Mouse (Mus musculus): ENCODE data around the gene Cab39. TPM values are rescaled to one million over a fixed set of nuclear protein-coding genes. Genes with fewer than 3 reads are reported as not detected.

Cab39 gene
- polyA plus RNA-seq (2017; shearing (Covaris generic)), result 10 to 100 TPM; 37.0 to 53.5 TPM

DNA sequence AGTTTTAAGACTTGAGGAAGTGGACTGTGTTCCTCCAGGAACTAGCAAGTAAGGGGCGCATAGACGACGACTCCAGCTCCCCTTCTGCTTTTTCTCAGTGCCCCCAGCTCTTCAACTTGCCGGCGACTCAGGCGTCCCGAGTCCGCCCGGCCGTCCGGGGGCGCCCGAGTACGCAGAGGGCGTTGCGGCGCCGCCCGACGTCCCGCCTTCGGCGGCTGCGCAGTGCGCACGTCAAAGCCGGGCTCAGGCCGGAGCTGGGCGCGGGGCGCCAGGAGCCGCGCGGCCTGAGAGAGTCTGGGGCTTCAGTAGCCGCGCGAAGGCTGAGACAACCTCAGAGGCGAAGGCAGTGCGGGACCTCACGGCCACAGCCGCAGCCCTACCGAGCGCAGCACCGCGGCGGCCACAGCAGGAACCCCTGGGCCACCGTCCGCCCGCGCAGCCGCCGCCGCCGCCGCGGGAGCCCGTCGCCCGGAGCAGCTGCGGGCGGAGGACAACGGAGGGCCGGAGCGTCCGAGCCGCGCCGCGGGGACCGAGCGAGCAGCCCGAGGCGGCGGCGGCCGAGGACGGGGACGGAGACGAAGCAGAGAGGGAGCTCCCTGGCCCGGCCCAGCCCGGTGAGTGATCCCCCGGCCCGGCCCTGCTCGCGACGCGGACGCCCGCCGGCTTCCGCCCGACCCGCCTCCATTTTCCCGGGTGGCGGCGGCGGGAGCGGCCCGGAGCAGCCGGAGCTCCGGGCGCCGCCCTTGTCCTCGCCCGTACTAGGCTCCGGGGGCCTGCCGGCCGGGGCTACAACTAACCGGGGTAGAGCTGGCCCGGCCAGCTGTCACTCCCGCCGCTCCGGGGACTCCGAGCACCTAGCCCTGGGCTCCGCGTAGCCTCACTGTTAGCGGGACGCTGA is at the start of gene Cab39:
Gene Cab39, plus strand, starts transcription at position 234 of the 898 bp plus-strand sequence.
- ATAC-seq, result peak; percentile 74

DNA sequence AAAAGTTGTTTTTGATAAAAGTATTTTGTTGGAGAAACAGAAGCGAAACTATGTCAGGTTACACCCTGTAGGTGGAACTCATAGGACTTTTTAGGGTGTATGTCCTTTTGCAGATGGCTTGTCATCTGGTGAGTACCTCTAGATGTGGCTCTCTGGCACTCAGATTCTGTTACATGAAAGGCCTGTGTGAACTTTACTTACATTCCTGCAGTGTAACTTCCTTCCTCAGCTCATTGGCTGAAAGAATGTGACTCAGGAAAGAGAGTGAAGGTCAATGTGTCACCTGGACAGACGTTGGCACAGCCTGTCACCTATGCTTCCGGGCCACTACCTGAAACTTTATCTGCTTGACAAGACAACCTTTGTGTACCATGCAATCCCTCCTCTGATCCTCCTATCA is 48.7 kb upstream of the Cab39 start:
- peak; percentile 15 for ATAC-seq

DNA sequence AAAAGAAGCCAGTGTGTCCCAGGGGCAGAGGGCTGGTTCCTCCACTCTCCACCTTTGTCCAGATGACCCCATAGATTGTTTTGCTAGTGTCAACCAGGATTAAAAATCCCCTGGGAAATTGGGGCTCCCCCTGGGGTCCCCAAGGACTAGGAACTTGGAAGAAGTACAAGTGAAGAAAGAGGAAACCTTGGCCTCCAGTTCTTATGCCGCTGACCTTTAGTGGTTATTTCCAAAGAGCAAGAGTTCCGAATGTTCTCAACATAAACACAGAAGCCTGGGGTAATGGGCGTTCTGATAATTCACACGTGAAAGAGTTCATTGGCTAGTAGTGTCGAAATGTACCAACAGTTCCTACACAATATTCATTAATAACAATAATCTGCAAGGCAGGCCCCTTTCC is 46.7 kb upstream of the Cab39 start:
- ATAC-seq, result no peak

DNA sequence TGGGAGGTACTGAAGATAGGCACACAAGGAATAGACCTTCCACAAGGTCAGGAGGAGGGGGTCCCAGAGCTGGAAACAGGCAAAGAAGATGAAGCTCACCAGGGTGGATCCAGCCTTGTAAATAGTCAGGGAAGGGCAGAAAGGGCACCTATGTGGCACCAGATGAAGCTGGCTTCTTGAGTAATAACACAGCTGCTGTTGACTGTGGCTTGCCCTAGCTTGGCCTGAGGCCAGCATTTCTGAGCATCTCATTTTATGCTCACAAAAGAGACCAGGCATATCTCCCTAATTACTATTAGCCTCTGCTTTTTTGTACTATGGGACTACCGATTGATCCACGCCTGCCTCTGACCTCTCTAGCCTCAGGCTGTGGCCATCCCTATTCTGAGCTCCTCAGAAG is 43.4 kb upstream of the Cab39 start:
- no peak for ATAC-seq

DNA sequence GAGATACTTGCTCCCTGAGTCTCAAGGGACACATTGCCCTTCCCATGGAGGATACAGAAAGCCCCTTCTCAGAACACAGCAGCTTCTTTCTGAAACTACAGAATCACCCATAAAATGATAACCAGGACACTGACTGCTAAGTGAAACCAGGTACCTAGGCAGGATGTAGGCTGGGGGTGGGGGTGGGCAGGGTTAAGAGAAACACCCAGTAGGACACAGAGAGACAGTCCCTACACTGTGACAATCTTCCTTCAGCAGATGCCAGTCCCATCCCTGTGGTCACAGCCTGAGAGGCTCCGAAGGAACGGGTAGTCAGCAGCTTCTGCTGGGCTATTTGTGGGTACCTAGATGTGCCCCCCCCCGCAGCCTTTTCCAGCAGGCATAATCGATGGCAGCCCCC is 42.6 kb upstream of the Cab39 start:
- peak; percentile 49 for ATAC-seq

DNA sequence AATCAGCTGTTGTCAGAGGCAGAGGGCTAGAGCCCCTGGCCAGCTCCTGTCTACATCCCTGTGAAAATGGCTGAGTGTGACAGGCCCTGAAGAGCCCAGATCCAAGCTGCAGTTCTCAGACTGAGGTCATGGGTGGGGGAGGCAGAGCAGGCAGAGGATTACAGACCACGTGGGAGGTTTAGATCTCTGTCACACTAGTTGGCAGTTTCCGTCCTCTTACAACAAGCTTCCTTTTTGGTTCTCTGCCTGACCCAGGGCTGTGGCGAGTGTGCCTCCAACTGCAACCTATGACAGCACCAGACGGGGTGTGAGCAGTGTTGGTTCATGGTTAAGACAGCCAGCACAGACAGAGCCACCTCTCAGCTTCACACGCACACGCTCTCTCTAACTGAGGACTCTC is 41.7 kb upstream of the Cab39 start:
- peak; percentile 88 for ATAC-seq

DNA sequence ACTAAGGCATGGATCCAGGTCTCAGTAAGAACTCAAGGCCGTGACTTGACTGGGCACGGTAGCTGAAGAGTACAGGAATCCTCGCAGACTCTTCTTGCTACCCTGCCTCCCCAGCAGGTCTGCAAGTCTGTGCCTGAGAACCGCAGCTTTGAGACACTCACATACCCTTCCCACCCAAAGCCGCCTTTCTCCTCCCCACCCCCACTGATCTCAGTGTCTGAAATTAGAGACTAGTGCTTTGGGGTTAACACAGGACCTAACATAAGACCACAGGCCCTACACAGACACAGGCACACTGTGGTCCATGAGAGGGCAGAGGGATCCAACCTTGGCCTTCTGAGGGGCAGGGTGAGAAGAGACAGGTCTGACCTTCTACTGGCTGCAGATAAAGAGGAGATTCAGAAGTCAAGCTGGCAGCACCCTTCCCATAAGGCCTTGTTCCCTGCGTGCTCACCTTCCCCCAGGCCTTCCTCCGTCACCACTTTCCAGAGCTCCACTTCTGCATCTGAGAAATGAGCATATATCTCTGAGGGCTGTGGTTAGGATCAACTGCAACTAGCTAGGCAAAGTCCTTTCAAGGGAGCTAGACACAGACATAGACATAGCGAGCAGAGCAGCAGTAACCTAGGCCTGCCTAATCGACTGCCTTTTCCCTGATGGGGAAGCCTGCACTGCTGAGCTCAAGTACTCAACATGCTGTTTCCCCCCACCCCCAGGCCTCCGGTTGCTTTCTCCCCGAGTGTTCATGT is 41.1 kb upstream of the Cab39 start:
- peak; percentile 32 for ATAC-seq

DNA sequence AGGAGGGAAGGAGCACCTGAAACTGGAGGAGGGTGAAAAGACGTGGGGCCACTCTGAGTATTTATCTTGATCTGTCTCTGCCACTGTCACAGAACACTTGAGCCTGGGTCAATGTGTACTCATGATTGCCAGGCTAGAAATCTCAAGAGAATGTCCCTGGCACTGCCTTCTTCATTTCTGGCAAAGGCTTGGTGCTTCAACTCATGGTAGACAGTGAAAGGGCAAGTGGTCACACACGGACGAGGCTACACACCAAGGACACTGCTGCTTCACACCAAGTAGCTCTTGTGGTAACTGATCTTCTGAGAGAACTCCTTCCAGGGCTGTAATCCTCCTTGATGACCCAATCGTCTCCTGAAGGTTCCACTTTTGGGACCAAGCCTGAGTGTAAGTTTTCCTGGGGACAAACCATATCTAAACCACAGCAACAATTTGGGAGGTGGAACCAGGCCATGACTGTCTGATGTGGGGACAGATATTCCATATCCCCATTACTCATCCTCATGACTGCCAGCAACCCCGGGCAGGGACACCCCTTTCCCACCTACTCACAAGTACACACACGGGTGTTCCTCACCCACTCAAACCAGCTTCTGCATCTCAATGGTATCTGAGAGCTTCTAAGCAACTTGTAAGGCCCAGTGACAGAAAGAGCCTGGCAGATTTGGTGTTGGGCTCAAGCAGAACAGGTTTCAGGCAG is 35.6 kb upstream of the Cab39 start:
- ATAC-seq, result no peak

DNA sequence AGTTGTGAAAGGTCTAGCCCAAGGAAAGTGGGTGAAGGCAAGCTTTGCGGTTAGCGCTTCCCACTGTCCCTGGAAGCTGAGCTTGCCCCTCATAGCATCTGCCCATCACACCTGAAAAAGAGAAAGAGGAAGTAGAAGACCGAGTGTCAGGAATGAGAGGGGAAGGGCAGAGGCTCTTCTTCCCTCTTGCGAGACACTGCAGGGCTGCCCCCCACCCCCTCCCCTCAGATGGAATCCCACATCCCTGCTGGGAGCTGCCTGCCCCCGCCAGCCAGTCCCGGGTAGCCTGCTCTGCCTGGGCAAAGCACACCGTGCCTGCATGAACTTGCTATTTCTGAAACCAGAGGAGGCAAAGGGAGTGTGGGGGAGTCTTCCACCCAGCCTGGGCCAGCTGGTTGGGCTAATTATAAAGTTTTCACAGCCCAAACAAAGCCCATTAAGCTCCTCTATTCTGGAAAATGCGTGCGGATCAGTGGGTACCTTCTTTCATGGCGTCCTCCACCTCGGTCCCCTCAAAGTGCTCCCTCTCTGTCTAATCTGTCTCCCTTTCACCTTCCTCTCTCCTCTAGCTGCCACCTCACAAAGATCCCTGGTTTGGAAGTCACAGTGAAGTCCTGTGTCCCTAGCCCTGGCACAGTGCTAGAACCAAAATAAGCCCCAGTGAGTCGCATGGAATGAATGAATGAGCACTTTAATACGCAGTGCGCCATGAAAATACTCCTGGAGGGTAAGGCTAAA is 34.8 kb upstream of the Cab39 start:
- ATAC-seq, result no peak

DNA sequence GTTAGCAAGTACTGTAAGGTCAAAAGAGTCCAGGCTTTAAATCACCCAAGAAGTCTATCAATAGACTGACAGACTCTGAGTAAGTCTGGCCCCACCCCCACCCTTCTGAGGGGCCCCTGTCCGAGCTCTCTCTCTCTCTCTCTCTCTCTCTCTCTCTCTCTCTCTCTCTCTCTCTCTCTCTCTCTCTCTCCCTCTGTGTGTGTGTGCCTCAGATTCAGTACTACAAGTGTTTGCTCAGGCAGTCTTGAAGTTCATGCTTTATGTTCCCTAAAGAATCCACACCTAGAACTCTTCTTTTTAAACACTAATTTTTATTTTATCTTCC is 34.3 kb upstream of the Cab39 start:
- no peak for ATAC-seq

DNA sequence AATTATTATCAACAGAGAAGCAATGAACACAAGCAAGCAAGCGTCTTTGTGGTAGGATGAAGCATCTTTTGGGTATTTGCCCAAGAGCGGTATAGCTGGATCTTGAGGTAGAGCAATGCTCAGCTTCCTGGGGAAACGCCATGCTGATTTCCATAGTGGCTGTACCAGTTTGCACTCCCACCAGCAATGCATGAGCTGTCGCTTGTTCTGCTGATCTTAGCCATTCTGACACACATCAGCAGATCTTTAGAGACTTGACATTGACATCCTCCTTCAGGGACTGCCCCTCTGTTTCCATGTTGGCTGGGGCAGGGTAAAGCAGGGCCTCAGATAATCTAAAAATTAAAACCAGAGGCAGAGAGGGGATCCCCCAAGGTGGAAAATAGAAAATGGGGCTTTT is 31.6 kb upstream of the Cab39 start:
- peak; percentile 96 for ATAC-seq

DNA sequence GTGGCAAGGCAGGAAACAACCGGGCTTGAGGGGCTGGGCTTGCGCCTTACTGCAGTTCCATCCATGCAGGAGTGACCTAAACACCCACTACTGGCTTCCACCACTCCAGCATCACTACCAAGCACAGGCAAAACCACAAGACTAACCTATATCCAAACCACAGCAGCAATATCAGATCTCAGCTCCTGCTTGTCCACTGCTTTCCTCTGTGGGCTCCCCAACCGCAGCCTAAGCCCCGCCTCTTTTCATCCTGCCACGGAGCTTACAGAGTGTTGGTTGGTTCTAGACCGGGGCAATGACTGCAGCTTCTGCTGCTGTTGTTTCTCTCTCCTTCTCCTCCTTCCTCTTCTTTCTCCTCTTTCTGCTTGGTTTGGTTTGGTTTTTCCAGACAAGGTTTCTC is 29.9 kb upstream of the Cab39 start:
- peak; percentile 14 for ATAC-seq

DNA sequence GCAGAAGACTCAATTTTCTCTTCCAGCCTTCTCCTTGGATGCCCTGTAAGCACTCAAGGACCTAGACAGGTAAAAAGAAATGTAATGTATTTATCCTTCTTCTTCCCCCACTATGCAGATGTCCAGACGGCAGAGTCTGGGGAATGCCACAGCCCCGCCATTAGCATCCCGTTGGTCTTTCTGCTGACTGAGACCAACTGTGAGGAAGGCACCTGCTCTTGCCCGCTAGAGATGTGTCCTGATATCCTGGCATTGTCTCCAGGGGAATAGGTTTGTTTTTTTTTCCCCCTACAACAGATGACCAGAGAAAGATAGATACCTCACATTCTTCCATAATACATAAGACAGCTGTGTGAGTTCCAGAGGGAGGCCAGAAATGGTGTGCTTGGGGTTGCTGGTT is 28.9 kb upstream of the Cab39 start:
- ATAC-seq, result no peak

DNA sequence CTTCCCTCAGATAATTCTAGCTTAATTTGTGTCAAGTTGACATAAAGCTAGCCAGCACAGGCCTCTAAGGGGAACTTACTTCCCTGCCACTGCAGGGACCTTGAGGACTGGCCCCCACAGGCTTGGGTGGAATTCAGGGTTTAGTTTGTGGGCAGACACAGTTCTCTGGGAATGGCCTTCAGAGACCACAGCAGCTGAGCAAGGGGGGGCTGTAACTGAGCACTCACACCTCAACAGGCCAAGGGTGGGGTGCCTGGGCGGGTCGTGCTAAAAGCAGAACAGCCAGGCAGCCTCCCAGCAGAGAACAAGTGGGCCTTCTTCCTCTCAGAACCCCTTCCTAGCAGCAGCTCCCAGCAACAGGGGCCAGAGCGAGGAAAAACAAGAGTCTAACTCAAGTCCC is 27.1 kb upstream of the Cab39 start:
- ATAC-seq, result no peak

DNA sequence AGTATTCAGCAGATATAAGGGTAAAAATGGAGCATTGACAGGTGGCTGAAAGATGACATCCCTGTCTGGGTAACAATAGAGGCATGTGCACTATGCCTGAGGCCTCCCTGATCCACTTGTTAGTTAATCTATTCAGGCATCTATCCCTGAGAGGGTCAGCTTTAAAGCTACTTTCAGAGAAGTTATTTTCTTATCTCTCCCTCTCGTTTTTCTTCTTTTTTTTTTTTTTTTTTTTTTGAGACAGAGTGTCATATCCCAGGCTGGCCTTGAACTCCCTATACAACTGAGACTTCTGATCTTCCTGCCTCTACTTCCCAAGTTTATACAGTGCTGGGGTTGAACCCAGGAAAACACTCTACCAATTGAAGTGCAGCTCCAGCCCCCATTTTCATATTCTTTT is 25.5 kb upstream of the Cab39 start:
- ATAC-seq, result no peak

DNA sequence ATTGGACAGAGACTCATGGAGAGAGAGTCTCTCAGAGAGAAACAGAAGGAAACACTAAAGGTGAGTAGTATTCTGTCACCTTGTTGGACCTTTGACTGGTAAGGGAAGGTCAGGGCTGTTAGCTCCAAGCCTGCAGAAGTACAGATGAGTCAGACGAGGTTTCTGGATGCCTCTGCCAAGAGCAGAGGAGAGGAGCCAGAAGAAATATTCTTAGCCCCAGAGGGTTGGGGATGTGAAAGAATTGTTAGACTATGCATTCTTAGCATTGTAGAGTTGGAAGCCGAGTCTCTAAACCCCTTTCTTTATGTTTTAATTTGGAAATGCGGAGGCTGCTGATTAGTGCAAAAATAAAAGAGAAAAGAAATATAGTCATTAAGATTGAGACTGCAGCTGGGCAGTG is 21.3 kb upstream of the Cab39 start:
- no peak for ATAC-seq

DNA sequence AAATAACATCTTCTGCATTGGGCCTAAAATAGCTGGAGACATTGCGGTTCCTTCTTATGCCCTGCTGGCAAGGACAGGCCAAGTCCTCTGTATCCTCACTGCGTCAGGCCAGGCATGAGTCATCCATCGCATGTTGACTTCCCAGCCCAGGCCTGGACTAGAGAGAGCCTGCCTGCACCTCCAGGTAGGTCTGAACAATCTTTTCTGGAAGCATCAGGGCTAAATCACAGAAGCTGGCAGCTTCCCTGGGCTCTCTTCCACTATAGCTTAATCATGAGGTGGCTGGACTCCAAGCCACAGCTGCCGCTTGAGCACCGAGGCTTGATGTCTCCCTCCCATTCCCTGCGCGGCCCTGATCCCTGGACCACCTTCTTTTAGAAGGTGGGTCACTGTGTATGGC is 18.1 kb upstream of the Cab39 start:
- ATAC-seq, result no peak

DNA sequence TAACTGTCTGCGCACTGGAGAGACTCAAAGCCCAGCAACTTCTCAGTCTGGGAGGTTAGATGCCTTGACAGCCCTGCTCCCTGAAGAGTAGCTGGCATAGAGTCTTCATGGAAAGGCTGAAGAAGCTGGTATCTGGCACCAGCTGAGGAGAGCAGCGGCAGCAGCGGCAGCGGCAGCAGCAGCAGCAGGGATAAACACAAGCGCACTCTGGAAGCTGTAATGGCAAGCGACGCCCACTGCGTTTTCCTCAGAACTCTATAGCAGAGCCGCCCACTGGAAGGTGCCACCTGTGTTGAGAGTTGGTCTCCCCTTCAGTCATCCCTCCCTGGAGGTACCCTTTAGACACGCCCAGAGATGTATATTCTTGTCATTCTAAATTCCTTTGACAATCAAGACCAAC is 17.1 kb upstream of the Cab39 start:
- ATAC-seq, result no peak

DNA sequence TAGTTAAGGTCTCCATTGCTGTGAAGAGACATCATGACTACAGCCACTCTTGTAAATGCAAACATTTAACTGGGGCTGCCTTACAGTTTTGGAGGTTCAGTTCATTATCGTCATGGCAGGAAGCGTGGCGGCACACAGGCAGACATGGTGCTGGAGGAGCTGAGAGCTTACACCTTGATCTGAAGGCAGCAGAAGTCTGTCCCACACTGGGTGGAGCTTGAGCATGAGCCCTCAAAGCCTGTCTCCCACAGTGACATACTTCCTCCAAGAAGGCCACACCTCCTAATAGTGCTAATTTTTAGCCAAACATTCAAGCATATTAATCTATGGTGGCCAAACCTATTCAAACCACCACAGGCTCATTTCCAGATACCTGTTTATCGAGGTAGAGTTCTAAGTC is 14.8 kb upstream of the Cab39 start, which contains the start of gene A630001G21Rik:
Gene A630001G21Rik, minus strand, starts transcription at position 208 of the 400 bp plus-strand sequence.
- ATAC-seq, result peak; percentile 90

DNA sequence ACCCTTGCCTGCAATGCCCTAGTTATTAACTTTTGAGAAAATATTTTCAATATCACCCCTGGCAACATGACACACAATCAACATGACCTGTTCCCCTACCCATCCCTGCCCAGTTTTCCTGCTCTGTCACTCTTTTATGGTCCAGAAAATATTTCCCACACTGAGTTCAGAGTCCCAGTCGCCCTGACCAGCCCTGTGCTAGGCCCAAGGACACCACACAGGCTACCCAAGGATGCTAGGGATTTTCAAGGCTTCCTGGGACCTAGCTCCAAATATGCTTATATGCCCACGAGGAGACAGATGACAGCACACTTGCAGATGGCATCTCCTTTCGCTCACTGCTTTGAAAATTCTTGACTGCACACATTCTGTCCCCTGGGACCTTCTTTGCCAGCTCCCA is 14.2 kb upstream of the Cab39 start:
- no peak for ATAC-seq

DNA sequence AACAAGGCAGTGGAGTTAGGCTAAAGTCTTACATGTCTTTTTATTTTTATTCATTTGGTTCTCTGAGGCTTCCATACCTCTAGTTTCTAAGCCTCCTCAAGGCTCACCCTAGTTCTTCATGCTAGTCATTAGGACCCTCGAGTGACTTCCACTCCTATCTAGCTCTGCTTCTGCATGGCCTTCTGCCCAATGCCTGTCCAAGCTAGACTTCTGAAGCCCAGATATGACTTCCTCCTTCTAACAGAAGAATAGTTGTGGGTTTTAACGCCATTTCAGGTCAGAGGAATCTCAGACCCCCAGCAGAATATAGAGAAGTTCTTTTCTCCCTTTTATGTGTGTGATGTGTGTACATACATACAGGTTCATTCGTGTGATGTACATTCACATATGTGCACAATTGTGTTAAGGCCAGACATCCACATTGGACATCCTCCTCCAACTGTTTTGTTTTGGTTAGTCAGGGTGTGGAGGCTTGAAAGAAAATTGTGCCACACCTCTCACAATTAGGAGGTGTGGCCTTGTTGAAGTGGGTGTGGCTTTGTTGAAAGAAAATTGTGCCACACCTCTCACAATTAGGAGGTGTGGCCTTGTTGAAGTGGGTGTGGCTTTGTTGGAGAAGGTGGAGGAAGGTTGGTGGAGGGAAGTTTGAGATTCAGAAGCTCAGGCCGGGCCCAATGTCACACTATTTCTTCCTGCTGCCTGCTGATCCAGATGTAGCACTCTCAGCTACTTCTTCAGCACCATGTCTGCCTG is 13.6 kb upstream of the Cab39 start:
- ATAC-seq, result no peak

DNA sequence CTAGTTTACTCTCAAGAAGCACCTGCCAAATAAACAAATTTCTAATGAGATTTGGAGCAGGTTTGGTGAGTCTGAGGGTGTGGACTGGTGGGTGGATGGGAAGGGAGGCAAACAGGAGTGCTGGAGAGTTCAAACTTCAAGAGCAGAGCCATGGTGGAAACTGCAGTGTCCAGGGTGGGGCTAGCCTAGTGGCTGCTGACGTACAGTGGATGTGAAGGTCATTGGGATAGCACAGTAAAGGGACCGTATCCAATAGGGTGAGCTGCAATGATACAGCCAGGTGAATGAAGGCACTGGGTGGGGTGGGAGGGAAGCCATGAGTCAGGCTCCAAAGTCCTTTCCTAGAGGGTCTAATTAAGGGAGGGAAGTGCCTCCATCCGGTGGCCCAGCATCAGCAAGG is 2.7 kb upstream of the Cab39 start:
- ATAC-seq, result no peak
